Mouse (Mus musculus): ENCODE data around the gene Arhgap44. TPM values are rescaled to one million over a fixed set of nuclear protein-coding genes. Genes with fewer than 3 reads are reported as not detected.

Gene Arhgap44
- polyA plus RNA-seq, 1 experiment from 2014 or later = 20.8 TPM

DNA sequence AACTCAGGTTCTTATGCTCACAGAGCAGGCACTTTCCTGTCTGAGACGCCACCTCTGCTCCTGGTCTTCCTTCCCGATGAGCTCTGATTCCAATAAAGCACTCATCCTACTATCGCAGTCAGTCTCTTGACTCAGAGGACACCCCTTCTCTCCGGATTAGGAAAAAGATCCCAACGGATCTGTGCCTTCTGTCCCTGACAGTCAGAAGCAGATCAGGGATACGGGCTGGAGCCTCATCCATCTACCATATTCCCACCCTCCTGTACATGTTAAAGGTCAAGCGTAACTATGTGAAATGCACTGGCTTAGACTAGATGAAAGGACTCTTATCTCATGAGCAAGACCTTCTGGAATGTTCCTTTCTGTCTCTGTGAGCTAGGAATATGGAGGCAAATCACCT, 14.3 kb downstream of the Arhgap44 start:
- Histone ChIP-seq H3K27ac (ENCODE audit: low read depth, low read length) (no peak overlapping the region), H3K9ac (replicated peaks; ENCODE audit: low read depth, low read length) (no peak overlapping the region), H3K9me3 (ENCODE audit: control insufficient read depth, low read length) (no peaks in the 10 kb centered on the region), H3K4me2 (ENCODE audit: low read depth, low read length) (no peak overlapping the region), H3K36me3 (ENCODE audit: control insufficient read depth, insufficient read depth, low read length) (no peaks in the 10 kb centered on the region), H3K4me3 (ENCODE audit: low read depth, low read length) (no peak overlapping the region), H3K4me1 (ENCODE audit: control insufficient read depth, insufficient read depth, low read length) (no peaks in the 10 kb centered on the region), H3K27me3 (ENCODE audit: control insufficient read depth, insufficient read depth, low read length) (no peaks in the 10 kb centered on the region)
- WGBS = 96% methylated on average over 7 of the region's 7 CpGs
- no peak for ATAC-seq (ENCODE audit: low read depth)

DNA sequence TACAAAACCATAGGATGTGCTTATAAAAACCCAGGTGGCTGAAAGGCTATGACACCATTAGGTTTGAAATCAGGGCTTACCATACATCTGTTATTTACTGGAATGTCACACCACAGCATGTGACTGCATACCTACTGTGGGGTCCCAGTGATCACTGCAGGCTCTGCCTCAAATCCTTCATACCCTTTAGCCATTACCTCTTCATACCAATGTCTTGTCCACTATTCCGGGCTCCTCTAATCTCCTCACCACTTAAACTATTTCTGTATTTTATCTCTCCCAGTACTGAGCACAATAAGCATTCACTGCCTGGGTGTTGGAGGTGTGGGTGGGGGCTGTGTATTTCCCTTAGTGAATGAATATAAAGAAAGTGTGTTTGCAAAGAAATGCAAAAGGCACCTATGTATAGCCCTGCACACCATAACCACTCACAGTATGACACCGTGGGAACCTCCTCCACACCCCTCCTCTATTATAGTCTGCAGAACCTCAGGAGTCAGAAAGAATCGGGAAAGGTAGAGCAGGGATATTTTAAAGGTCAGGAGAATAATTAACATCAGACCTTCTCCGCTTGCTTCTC, 19.8 kb downstream of the Arhgap44 start:
- no peaks in the 10 kb centered on the region for H3K4me1 ChIP-seq (ENCODE audit: control insufficient read depth, insufficient read depth, low read length)
- no peak overlapping the region for H3K4me2 ChIP-seq (ENCODE audit: low read depth, low read length)
- H3K27ac ChIP-seq (ENCODE audit: low read depth, low read length) = no peak overlapping the region
- 82% methylated on average over 4 of the region's 4 CpGs for whole genome bisulfite sequencing
- no peak overlapping the region for H3K9ac ChIP-seq (replicated peaks; ENCODE audit: low read depth, low read length)
- no peaks in the 10 kb centered on the region for H3K36me3 ChIP-seq (ENCODE audit: control insufficient read depth, insufficient read depth, low read length)
- H3K4me3 ChIP-seq (ENCODE audit: low read depth, low read length) = no peak overlapping the region
- no peaks in the 10 kb centered on the region for H3K9me3 ChIP-seq (ENCODE audit: control insufficient read depth, low read length)
- no peaks in the 10 kb centered on the region for H3K27me3 ChIP-seq (ENCODE audit: control insufficient read depth, insufficient read depth, low read length)
- no peak for ATAC-seq (ENCODE audit: low read depth)

DNA sequence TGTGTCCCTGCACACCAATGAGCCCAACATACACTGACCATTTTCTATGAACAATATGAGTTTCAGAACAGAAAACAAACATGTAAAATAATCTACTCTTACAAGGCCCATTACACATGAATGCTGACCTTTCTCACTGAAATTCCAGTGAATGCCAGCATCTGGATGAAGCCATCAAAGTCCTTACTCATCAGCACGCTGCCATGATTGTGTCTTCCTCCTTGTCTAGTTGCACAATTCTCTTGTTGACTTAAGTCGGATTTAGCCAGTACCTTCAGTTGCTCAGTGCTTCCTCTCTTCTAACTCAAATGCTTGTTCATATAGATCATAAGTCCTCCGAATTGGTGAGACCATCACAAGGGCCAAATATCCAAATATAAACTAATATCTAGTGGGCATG, 23.7 kb downstream of the Arhgap44 start:
- WGBS = 92% methylated on average over 3 of the region's 3 CpGs
- Histone ChIP-seq H3K4me2 (ENCODE audit: low read depth, low read length) (no peak overlapping the region), H3K27me3 (ENCODE audit: control insufficient read depth, insufficient read depth, low read length) (no peaks in the 10 kb centered on the region), H3K9me3 (ENCODE audit: control insufficient read depth, low read length) (no peaks in the 10 kb centered on the region), H3K4me1 (ENCODE audit: control insufficient read depth, insufficient read depth, low read length) (no peaks in the 10 kb centered on the region), H3K27ac (ENCODE audit: low read depth, low read length) (no peak overlapping the region), H3K4me3 (ENCODE audit: low read depth, low read length) (no peak overlapping the region), H3K36me3 (ENCODE audit: control insufficient read depth, insufficient read depth, low read length) (no peaks in the 10 kb centered on the region), H3K9ac (replicated peaks; ENCODE audit: low read depth, low read length) (no peak overlapping the region)
- ATAC-seq (ENCODE audit: low read depth) = no peak

DNA sequence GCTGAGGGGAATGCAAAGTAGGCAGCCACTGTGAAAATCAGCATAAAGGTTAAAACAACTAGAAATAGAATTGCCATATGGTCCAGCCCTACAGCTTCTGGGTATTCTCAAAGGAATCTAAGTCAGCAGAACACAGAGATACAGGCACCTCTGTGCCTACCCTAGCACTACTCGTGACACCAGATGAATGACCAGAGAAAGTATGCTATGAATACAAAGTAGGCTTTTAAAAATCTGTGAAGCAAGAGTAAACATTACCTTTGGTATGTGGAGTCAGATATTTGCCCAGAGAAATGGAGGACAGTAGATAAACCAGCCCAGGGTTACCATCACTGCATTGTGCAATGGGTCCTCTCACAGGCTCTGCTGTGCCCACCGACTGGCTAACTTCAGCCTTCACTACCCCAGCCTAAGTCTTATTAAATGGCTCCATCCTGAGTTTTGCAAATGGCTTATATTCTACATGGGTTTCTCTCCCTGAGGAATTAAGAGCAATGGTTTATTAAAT, 25.6 kb downstream of the Arhgap44 start:
- H3K4me3 ChIP-seq (ENCODE audit: low read depth, low read length) = no peak overlapping the region
- H3K4me2 ChIP-seq (ENCODE audit: low read depth, low read length) = no peak overlapping the region
- WGBS = 59% methylated on average over 2 of the region's 2 CpGs
- no peak for ATAC-seq (ENCODE audit: low read depth)
- no peaks in the 10 kb centered on the region for H3K4me1 ChIP-seq (ENCODE audit: control insufficient read depth, insufficient read depth, low read length)
- H3K9me3 ChIP-seq (ENCODE audit: control insufficient read depth, low read length) = no peaks in the 10 kb centered on the region
- H3K27me3 ChIP-seq (ENCODE audit: control insufficient read depth, insufficient read depth, low read length) = no peaks in the 10 kb centered on the region
- no peak overlapping the region for H3K9ac ChIP-seq (replicated peaks; ENCODE audit: low read depth, low read length)
- H3K36me3 ChIP-seq (ENCODE audit: control insufficient read depth, insufficient read depth, low read length) = no peaks in the 10 kb centered on the region
- H3K27ac ChIP-seq (ENCODE audit: low read depth, low read length) = no peak overlapping the region

DNA sequence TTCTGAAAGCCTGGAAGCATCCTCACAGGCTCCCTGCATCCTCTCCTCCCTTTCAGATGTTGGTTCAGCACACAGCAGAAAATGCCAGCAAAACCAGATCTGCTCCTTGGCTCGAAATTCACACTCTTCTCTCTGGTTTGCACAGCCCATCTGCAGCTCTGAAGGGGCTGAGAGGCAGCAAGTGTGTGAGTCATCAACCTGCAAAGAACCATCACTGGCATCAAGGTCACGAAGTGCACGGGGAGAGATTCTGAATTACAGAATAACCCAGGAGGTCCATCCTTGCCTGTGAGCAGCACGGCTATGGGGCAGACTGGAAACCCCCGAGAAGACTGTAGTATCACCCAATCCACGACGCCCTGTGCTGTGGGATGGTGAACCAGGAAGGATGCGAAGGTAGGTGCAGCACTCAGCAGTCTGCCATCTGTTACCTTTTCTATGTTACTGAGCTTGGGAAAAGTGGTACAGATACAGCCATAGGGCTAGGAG, 27.5 kb downstream of the Arhgap44 start:
- Histone ChIP-seq H3K36me3 (ENCODE audit: control insufficient read depth, insufficient read depth, low read length) (no peaks in the 10 kb centered on the region), H3K4me2 (ENCODE audit: low read depth, low read length) (no peak overlapping the region), H3K4me3 (ENCODE audit: low read depth, low read length) (no peak overlapping the region), H3K9ac (replicated peaks; ENCODE audit: low read depth, low read length) (no peak overlapping the region), H3K4me1 (ENCODE audit: control insufficient read depth, insufficient read depth, low read length) (no peaks in the 10 kb centered on the region), H3K9me3 (ENCODE audit: control insufficient read depth, low read length) (no peaks in the 10 kb centered on the region), H3K27me3 (ENCODE audit: control insufficient read depth, insufficient read depth, low read length) (no peaks in the 10 kb centered on the region), H3K27ac (ENCODE audit: low read depth, low read length) (no peak overlapping the region)
- no peak for ATAC-seq (ENCODE audit: low read depth)
- 86% methylated on average over 8 of the region's 8 CpGs for WGBS

DNA sequence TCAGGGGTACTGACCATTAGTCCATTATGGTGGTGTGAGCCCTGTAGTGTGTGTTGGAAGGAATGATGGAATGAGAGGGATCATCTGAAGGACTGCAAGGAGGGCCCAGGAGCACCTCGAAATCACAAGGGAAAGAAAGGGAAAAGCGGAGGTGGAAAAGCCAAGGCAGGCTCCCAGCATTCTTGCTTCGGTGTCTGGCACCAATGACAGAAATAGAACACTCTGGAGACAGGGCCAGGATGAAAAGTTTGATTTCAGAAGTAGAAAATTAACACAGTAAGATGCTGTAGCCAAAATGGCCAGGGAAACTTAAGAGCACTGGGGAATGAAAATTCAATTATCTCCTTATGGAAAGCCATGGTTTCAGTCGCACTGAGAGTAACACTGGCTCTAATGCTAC, 29.1 kb downstream of the Arhgap44 start:
- Histone ChIP-seq H3K9me3 (ENCODE audit: control insufficient read depth, low read length) (no peaks in the 10 kb centered on the region), H3K9ac (replicated peaks; ENCODE audit: low read depth, low read length) (no peak overlapping the region), H3K27ac (ENCODE audit: low read depth, low read length) (no peak overlapping the region), H3K4me2 (ENCODE audit: low read depth, low read length) (no peak overlapping the region), H3K4me3 (ENCODE audit: low read depth, low read length) (no peak overlapping the region), H3K36me3 (ENCODE audit: control insufficient read depth, insufficient read depth, low read length) (no peaks in the 10 kb centered on the region), H3K27me3 (ENCODE audit: control insufficient read depth, insufficient read depth, low read length) (no peaks in the 10 kb centered on the region), H3K4me1 (ENCODE audit: control insufficient read depth, insufficient read depth, low read length) (no peaks in the 10 kb centered on the region)
- WGBS = 86% methylated on average over 4 of the region's 4 CpGs
- ATAC-seq (ENCODE audit: low read depth) = no peak

DNA sequence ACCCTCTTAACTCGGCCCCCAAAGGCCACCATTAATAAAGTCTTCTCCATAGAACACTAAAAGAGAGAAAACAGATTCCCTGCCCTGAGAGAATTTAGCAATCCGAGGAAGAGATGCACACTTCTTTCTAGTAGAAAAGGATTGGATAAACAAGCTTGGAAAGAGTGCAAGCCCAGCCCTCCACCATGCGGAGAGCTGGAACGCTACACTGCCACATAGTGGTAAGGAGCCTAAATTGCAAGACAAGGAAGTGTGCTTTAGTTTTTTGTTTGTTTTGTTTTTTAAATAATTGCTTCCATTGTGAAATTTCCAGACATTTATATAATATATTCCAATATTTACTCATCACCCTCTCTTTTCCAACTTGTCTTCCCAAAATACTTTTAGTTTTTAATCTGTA, 33.7 kb downstream of the Arhgap44 start:
- Histone ChIP-seq H3K4me3 (ENCODE audit: low read depth, low read length) (no peak overlapping the region), H3K4me1 (ENCODE audit: control insufficient read depth, insufficient read depth, low read length) (no peaks in the 10 kb centered on the region; the same call in 1 of the 2 replicates), H3K27ac (ENCODE audit: low read depth, low read length) (no peak overlapping the region), H3K27me3 (ENCODE audit: control insufficient read depth, insufficient read depth, low read length) (no peaks in the 10 kb centered on the region), H3K9me3 (ENCODE audit: control insufficient read depth, low read length) (no peaks in the 10 kb centered on the region), H3K9ac (replicated peaks; ENCODE audit: low read depth, low read length) (no peak overlapping the region), H3K36me3 (ENCODE audit: control insufficient read depth, insufficient read depth, low read length) (no peaks in the 10 kb centered on the region), H3K4me2 (ENCODE audit: low read depth, low read length) (no peak overlapping the region)
- no peak for ATAC-seq (ENCODE audit: low read depth)
- 91% methylated on average over 4 of the region's 4 CpGs for WGBS

DNA sequence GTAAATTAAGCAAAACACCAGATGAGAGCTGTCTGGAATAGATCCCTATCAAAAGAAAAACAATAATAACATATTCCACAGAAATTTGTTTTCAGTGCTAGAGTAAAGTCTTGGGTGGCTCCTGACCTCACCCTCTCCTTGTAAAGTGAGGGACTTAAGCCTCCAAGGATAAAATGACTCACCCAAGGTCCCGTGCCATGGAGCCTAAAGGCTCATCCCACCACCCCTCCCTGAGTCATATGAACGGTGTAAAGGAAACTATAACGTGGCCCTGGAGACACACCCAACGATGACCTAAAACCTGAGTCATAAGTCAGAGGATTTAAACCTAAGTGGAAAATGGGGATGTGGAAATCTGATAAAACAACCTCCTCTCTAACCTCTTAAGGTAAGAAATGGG, 34.1 kb downstream of the Arhgap44 start:
- 72% methylated on average over 4 of the region's 4 CpGs for WGBS
- no peak for ATAC-seq (ENCODE audit: low read depth)

DNA sequence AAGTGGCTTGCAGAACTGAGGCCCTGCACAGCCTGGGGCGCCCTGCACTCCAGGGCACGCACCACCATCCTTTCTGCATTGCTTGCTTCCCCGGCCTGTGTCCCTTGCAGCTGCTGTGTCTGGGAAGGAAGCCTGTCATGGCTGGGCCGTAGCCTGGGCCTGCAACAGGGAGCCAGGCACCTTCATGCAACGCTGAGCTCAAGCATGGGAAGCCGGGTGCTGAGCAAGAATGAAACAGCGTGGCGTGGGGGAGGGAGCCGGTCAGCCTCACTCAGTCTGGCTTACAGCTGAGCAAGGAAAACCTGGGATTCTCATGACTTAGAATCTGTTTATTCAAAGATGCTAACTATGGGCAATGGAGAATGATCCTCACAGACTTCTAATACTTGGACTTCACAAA, 36.2 kb downstream of the Arhgap44 start:
- Histone ChIP-seq H3K4me2 (ENCODE audit: low read depth, low read length) (no peak overlapping the region), H3K27ac (ENCODE audit: low read depth, low read length) (0 out of 2 replicates have a peak overlapping the region, but pooled peaks have one; percentile 24), H3K9ac (replicated peaks; ENCODE audit: low read depth, low read length) (no peak overlapping the region), H3K4me3 (ENCODE audit: low read depth, low read length) (no peak overlapping the region), H3K36me3 (ENCODE audit: control insufficient read depth, insufficient read depth, low read length) (no peaks in the 10 kb centered on the region), H3K27me3 (ENCODE audit: control insufficient read depth, insufficient read depth, low read length) (no peaks in the 10 kb centered on the region), H3K4me1 (ENCODE audit: control insufficient read depth, insufficient read depth, low read length) (no peaks in the 10 kb centered on the region; the same call in 1 of the 2 replicates), H3K9me3 (ENCODE audit: control insufficient read depth, low read length) (no peaks in the 10 kb centered on the region)
- ATAC-seq (ENCODE audit: low read depth) = no peak
- WGBS = 65% methylated on average over 9 of the region's 9 CpGs

More for the DNA sequence above, 34.1 kb downstream of the Arhgap44 start:
- Histone ChIP-seq H3K9ac (replicated peaks; ENCODE audit: low read depth, low read length) (no peak overlapping the region), H3K4me2 (ENCODE audit: low read depth, low read length) (no peak overlapping the region), H3K27ac (ENCODE audit: low read depth, low read length) (no peak overlapping the region), H3K36me3 (ENCODE audit: control insufficient read depth, insufficient read depth, low read length) (no peaks in the 10 kb centered on the region), H3K27me3 (ENCODE audit: control insufficient read depth, insufficient read depth, low read length) (no peaks in the 10 kb centered on the region), H3K4me1 (ENCODE audit: control insufficient read depth, insufficient read depth, low read length) (no peaks in the 10 kb centered on the region; the same call in 1 of the 2 replicates), H3K9me3 (ENCODE audit: control insufficient read depth, low read length) (no peaks in the 10 kb centered on the region), H3K4me3 (ENCODE audit: low read depth, low read length) (no peak overlapping the region)
